Mouse (Mus musculus) G1E (cell line): ENCODE data around the gene Tti1.

Experiments used
- CTCF ChIP-seq: IDR thresholded peaks from 2 replicates; pipeline ENCODE4 v1.5.1; 2012; ENCODE audit warnings: low read depth, low read length, inconsistent platforms, mixed read lengths
- GATA1 ChIP-seq: IDR thresholded peaks from 2 replicates; pipeline ENCODE4 v1.6.1; 2012; ENCODE audit warnings: borderline replicate concordance, low read length, inconsistent platforms, mixed read lengths

- TF ChIP-seq CTCF (no peak), GATA1 (no peak)
Observed at GRCm38 (mm10) chr2:158054596-158054995, 26.4 kb upstream of the Tti1 start.
